Mouse (Mus musculus): Measurements from ENCODE around the gene Zfp629.
"Not testable (repeated sequence)": the region's sequence is repeated elsewhere in the genome, so short reads cannot be mapped to it uniquely, and the experiment has no call there.

Zfp629 gene

DNA sequence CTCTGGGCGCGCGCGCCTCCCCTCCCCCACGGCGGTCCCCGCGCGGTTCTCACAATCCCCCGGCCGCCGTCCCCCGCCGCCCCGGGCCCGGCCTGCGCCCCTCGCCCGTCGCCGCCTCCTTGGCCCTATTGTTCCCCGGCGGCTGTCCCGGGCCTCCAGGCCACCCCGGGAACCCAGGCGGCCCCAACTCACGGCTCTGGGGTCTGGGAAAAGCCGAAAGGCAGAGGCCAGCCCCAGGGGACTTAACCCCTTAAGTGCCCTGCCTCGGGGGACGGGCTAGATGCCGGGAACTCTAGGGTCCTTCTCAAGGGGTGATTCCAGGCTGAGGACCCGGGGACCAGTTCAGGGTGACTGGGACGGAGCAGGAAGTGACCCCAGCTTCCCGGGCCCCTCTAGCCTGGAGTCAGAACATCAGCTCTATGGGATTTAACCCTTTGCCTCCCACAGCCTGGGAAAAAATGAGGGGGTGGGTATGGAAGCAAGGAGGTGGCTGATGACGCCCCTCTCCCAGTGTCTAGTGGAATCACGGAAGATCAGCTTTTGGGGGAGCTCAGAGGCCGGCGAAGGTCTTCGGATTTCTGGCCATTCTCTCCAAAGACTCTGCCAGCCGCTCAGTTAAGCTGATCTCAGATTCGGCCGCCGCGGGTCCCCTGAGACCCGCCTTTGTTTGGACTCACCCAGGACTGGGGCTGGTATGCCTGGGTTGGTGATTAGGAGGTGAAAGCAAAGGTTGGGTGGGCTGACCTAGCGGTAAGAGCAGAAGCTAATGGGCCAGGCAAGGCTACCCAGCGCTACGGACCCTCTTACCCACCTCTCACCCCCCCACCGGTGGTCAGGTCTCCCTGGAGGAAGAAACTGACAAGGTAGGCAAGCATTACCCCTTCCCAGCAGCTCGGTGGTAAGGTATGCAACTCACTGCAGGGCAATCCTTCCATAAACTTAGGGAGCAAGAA is at the start of gene Zfp629:
TSS of gene Zfp629 (minus strand) at position 907 of the 953 bp plus-strand sequence.
- DNase-seq, result peak; percentile 85

DNA sequence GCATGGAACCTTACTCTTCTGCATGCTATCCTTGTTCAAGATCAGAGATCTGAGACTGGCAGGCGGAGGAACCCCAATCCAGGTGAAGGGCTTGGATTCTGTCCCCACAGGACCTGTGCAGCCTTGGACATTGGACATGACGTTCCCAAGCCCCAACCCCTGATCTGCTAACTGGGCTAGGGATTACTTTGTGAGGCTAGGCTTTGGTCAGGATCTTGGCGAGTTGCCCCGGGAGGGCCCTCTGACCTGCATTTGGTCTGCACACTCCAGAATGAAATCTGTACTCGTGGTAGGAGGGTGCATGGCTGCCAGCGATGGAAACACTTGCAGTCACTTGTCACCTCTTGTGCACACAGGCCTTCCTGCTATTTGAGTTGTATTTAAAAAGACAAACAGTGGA is 47.3 kb upstream of the Zfp629 start:
- peak; percentile 80 for DNase-seq

- DNase-seq, result no peak
Observed at GRCm38 (mm10) chr7:127661833-127662232, 46.2 kb upstream of the Zfp629 start.

DNA sequence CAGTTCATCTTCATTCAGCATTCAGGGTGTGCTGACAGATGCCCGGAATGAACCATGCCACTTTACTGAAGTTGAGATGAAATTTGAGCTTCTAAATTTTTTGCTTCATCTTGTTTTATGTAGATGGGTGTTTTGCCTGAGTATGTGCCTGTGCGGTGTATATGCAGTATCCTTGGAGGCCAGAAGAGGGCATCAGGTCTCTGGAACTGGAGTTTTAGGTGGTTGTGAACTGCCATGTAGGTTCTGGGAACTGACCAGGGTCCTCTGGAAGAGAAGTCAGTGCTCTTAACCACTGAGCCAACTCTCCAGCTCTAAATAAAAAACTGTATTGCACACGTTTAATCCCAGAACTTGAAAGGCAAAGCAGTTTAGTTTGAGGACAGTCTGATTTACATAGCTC is 45.3 kb upstream of the Zfp629 start:
- DNase-seq, result no peak

DNA sequence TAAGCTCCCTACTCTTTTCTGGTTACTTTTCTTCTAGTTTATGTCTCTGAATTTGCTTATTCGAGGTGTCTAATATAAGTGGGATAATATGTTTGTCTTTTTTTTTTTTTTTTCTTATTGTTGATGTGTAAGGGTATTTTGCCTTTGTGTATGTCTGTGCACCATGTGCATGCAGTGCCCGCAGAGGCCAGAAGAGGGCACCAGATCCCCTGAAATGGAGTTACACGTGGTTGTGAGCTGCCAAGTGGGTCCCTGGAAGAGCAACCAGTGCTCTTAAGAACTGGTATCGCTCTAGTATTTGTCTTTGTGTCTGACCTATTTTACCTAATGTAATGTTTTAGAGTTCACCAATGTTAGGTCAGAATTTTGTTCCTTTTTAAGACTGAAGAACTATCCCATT is 41.3 kb upstream of the Zfp629 start:
- DNase-seq, result peak; percentile 81

GRCm38 (mm10) chr7:127654318-127654717 is 38.7 kb upstream of the Zfp629 start:
- DNase-seq, result no peak

- DNase-seq, result peak; percentile 46
Observed at GRCm38 (mm10) chr7:127652050-127652449, 36.5 kb upstream of the Zfp629 start.

- no peak for DNase-seq
Observed at GRCm38 (mm10) chr7:127651624-127652023, 36.0 kb upstream of the Zfp629 start.

DNA sequence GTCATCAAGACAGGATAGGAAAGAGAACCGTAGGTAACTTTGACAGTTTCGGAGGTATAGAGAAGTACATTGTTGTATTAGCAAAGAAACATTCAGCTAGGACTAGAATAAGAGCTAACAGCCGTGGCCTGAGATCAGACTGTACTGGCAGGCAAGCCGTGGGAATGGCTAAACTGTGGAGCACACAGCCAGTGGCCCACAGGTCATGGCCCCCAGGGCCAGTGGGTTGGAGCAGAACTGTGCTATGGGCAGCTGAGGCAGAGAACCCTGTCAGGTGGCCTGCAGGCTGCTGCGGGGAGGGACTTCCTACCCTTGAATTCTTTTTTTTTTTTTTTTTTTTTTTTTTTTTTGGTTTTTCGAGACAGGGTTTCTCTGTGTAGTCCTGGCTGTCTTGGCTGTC is 33.6 kb upstream of the Zfp629 start:
- no peak for DNase-seq

GRCm38 (mm10) chr7:127648516-127649201 is 33.1 kb upstream of the Zfp629 start:
- no peak for DNase-seq

DNA sequence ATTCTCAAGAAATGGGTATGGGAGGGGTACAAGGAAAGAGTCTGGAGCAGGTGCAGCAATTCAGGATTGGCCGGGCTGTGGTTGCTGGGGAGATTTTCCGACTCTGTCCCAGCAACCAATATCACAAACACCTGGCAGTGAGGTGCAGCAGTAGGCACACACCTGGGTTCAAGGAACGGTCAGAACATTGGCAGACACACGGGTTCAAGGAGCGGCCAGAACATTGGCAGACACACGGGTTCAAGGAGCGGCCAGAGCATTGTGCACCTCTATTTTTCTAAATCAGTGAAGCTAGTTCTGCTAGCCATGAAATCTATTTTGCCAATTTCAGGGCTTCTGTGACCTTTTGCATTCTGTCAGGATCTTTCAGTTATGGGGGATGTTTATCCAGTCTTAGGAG is 32.0 kb upstream of the Zfp629 start:
- DNase-seq, result not testable (repeated sequence)

- no peak for DNase-seq
Observed at GRCm38 (mm10) chr7:127646363-127646762, 30.8 kb upstream of the Zfp629 start.

- no peak for DNase-seq
Observed at GRCm38 (mm10) chr7:127642254-127642653, 26.7 kb upstream of the Zfp629 start.

GRCm38 (mm10) chr7:127641260-127641659 is 25.7 kb upstream of the Zfp629 start:
- no peak for DNase-seq

DNA sequence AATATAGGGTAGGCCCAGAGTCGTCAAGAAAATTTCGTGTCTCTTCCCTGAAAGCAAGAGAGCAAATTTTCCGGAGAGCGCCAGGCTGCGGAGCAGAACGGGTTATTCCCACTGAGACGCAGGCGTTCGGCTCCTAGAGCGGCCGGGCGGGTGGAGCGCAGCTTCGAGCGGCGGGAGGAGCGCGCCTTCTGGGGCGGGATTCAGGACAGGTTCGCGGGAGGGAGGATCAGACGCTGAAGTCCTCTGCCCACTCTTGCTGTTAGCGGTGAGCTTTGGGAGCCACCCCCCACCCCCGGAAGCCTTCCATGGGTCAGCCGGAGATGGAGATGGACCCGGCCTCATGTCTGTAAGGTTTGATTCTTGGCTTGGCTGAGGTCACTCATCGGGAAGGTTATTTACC is 21.4 kb upstream of the Zfp629 start:
- DNase-seq, result peak; percentile 85

- no peak for DNase-seq
Observed at GRCm38 (mm10) chr7:127631416-127631815, 15.8 kb upstream of the Zfp629 start.

DNA sequence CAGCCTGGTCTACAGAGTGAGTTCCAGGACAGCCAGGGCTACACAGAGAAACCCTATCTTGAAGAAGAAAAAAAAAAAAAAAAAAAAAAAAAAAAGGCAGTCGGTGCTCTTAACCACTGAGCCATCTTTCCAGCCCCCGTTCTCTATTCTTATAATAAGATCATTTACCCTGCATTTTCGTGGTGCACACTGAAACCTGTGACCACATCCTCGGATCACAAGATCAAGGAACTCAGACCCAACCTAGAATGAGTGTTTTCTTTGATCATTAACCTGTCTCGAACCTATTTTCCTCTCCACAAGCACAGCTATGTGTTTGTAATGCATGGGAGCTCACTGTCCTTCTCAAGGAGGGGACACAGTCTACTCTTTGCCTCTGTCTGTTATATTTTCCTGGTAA is 13.0 kb upstream of the Zfp629 start:
- DNase-seq, result no peak

GRCm38 (mm10) chr7:127626471-127626870 is 10.9 kb upstream of the Zfp629 start:
- no peak for DNase-seq

GRCm38 (mm10) chr7:127626039-127626438 is 10.4 kb upstream of the Zfp629 start:
- no peak for DNase-seq

DNA sequence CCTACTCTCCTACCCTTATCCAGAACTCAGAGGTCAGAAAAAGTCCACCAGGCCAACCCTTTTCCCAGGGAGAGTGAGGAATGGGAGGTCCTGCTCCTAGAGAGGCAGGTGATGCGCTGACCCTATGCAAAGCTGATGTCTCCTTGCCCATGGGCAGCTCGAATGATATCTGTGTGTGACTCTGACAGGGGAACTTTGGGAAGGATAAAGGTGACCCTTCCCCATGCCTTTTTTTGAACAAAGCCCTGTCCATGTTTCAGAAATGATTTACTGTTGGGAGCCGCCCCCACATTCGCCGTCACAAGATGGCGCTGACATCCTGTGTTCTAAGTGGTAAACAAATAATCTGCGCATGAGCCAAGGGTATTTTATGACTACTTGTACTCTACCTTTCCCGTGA is 2.8 kb upstream of the Zfp629 start:
- not testable (repeated sequence) for DNase-seq

DNA sequence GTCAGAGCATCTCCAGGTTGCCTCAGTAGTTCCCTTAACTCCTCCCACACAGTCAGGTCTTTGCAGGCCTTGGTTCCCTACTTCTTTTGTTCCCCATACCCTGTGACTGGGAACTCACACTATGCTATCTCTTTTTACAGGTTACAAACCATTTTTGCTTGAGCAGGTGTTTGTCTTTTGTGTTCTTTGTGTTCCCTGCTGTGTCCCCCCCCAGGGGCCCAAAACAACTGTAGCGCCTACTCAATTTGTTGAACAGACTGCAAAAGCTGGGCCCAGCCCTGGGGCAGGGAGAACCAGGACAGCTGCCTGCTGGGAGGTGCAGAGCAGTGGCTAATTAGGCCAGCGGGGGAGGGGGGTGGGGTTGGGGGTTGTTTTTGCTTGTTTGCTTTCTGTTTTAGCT is 2.4 kb upstream of the Zfp629 start:
- DNase-seq, result no peak

DNA sequence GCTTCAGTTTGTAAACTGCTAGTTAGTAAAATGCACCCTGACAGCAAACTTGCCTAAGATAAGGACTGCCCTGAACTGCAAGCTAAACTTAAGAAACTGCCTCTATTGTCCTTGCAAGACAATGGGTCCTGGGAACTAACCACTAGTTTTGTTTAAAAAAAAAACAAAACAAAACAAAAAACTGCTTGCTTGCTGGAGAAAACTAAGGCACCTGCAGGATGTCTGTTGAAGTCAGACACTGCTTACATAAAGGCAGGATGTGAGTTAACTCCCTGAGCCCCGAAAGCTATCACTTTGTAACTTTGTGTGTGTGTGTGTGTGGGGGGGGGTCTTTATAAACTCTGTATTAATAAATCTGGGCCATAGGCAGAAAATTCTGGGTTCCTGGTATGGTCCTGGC is 1.3 kb upstream of the Zfp629 start:
- DNase-seq, result no peak

DNA sequence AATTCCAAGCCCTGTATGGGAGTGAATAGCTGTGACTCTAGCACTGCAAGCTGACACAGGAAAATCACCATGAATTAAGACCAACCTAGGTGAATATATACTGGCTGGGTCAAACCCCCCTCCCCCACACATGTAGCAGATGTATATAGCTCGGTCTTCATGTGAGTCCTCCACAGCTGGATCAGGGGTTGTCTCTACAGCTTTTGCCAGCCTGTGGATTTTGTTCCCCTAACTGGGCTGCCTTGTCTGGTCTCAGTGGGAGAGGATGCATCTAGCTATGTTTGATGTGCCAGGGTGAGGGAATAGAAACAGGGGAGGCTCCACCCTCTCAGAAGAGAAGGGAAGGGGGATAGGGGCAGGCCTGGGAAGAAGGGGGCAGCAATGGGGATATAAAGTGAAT is 739 bp upstream of the Zfp629 start:
- DNase-seq, result no peak

DNA sequence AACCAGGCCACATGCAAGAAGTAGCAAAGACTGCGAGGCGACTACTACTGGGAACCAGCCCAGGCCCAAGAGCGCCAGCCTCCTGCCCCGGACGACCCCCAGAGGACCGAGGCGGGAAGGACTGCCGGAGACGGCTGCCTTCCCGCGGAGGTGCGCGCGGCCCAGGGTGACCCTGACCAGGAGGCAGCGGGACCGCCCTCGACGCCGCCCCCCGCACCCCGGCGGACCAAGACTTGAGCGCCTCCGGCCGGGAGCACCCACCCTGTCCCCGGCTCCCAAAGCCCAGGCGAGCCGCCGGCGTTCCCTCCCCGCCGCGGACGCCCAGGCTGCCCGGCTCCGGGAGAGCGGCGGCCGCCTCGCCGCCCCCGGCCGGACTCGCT is 1.1 kb downstream of the Zfp629 start:
- peak; percentile 82 for DNase-seq

Data from kidney, postnatal 14 days (tissue).